In genomic region chr6:146578586-146578985, GRCm38 (mm10) we compare ENCODE assay signal across 8 mouse cellular contexts. TPM values are rescaled to one million over a fixed set of nuclear protein-coding genes. Genes with fewer than 3 reads are reported as not detected.
DNase-seq lines count a peak whose midpoint lies in the region; ATAC-seq and TF ChIP-seq lines count a peak whose summit lies in the region.

No protein-coding gene starts in this region.

- TF ChIP-seq POLR2A in limb, embryonic 14.5 days (IDR thresholded peaks at IDR 0.05; ENCODE audit: borderline replicate concordance, extremely low read depth, insufficient read depth, insufficient read length), result no peak

- no peak for DNase-seq in gastrocnemius, adult 2 months
- no peak for DNase-seq in gastrocnemius, postnatal 36 days
- DNase-seq in MEL-GATA-1-ER (ENCODE audit: extremely low read depth, low read depth), result peak; percentile 23
- peak; percentile 26 for DNase-seq in embryonic facial prominence, embryonic 14.5 days (ENCODE audit: low spot score)
- DNase-seq in hindbrain, embryonic 11.5 days (ENCODE audit: low spot score), result peak; percentile 27
- DNase-seq in limb, embryonic 14.5 days (ENCODE audit: low spot score), result peak; percentile 16
- DNase-seq in midbrain, postnatal 0 days (ENCODE audit: low spot score), result peak; percentile 34
- no peak for DNase-seq in gastrocnemius, postnatal 10 days

- H3K4me3 ChIP-seq in gastrocnemius, adult 2 months, result peak overlapping the region; percentile 97
- peak overlapping the region; percentile 62 for H3K4me3 ChIP-seq in embryonic facial prominence, embryonic 14.5 days (ENCODE audit: low read depth, low read length)
- H3K4me3 ChIP-seq in hindbrain, embryonic 11.5 days (ENCODE audit: low read depth, low read length), result peak overlapping the region; percentile 97
- peak overlapping the region; percentile 93 for H3K4me3 ChIP-seq in limb, embryonic 14.5 days (replicated peaks; ENCODE audit: low read length)
- peak overlapping the region; percentile 90 for H3K4me3 ChIP-seq in midbrain, postnatal 0 days (ENCODE audit: low read depth, low read length)

- no peaks in the 10 kb centered on the region for H3K27me3 ChIP-seq in embryonic facial prominence, embryonic 14.5 days (replicated peaks; ENCODE audit: control insufficient read depth, insufficient read depth, low read length)
- H3K27me3 ChIP-seq in hindbrain, embryonic 11.5 days (ENCODE audit: control insufficient read depth, insufficient read depth, low read length), result no peaks in the 10 kb centered on the region
- no peaks in the 10 kb centered on the region for H3K27me3 ChIP-seq in limb, embryonic 14.5 days (ENCODE audit: control insufficient read depth, insufficient read depth, low read length)
- H3K27me3 ChIP-seq in midbrain, postnatal 0 days (ENCODE audit: insufficient read depth, low read length), result no peaks in the 10 kb centered on the region

- TF ChIP-seq CTCF in gastrocnemius, adult 2 months (IDR thresholded peaks at IDR 0.05), result no peak
- no peak for TF ChIP-seq CTCF in midbrain, postnatal 0 days (IDR thresholded peaks at IDR 0.05)

- no peak for ATAC-seq in embryonic facial prominence, embryonic 14.5 days (ENCODE audit: low read depth)
- no peak for ATAC-seq in hindbrain, embryonic 11.5 days (ENCODE audit: low FRiP score)
- no peak for ATAC-seq in limb, embryonic 14.5 days (ENCODE audit: low FRiP score, low read depth)
- no peak for ATAC-seq in midbrain, postnatal 0 days (ENCODE audit: low FRiP score)

- peaks cover 28% of the 10 kb centered on the region for H3K4me1 ChIP-seq in embryonic facial prominence, embryonic 14.5 days (ENCODE audit: control insufficient read depth, insufficient read depth, low read length)
- no peaks in the 10 kb centered on the region for H3K4me1 ChIP-seq in hindbrain, embryonic 11.5 days (replicated peaks; ENCODE audit: control insufficient read depth, insufficient read depth, low read length)
- H3K4me1 ChIP-seq in limb, embryonic 14.5 days (ENCODE audit: control insufficient read depth, insufficient read depth, low read length), result peaks cover 17% of the 10 kb centered on the region
- peaks cover 5% of the 10 kb centered on the region; the same call in 1 of the 2 replicates for H3K4me1 ChIP-seq in midbrain, postnatal 0 days (ENCODE audit: insufficient read depth, low read length)

- peak overlapping the region; percentile 71 for H3K4me2 ChIP-seq in embryonic facial prominence, embryonic 14.5 days (ENCODE audit: low read depth, low read length)
- peak overlapping the region; percentile 63 for H3K4me2 ChIP-seq in hindbrain, embryonic 11.5 days (replicated peaks; ENCODE audit: low read depth, low read length)
- H3K4me2 ChIP-seq in limb, embryonic 14.5 days (replicated peaks; ENCODE audit: low read depth, low read length, severe bottlenecking), result peak overlapping the region; percentile 73
- peak overlapping the region; percentile 72 for H3K4me2 ChIP-seq in midbrain, postnatal 0 days (ENCODE audit: low read depth, low read length, poor library complexity, severe bottlenecking)

- 5% methylated on average over 7 of the region's 7 CpGs for WGBS in embryonic facial prominence, embryonic 14.5 days
- 14% methylated on average over 7 of the region's 7 CpGs for WGBS in hindbrain, embryonic 11.5 days
- WGBS in limb, embryonic 14.5 days, result 9% methylated on average over 7 of the region's 7 CpGs
- WGBS in midbrain, postnatal 0 days, result 10% methylated on average over 7 of the region's 7 CpGs

- intact Hi-C loops in gastrocnemius, adult 2 months (cut with DNase I), result loop anchor here (5.0 kb wide), 2 partner anchors 54 to 76 kb away; partner anchors contain the start of gene Itpr2
- intact Hi-C loops in gastrocnemius, postnatal 36 days (cut with DNase I), result loop anchor here (5.0 kb wide), 1 partner anchor 76 kb away; the partner anchor contains the start of gene Itpr2

- H3K36me3 ChIP-seq in embryonic facial prominence, embryonic 14.5 days (ENCODE audit: control insufficient read depth, insufficient read depth, low read length), result peaks cover 3% of the 10 kb centered on the region; the same call in 1 of the 2 replicates
- H3K36me3 ChIP-seq in hindbrain, embryonic 11.5 days (ENCODE audit: control insufficient read depth, insufficient read depth, low read length), result no peaks in the 10 kb centered on the region
- H3K36me3 ChIP-seq in limb, embryonic 14.5 days (ENCODE audit: control insufficient read depth, insufficient read depth, low read length), result no peaks in the 10 kb centered on the region; the same call in 1 of the 2 replicates
- no peaks in the 10 kb centered on the region for H3K36me3 ChIP-seq in midbrain, postnatal 0 days (ENCODE audit: insufficient read depth, low read length)

- no peaks in the 10 kb centered on the region for H3K9me3 ChIP-seq in embryonic facial prominence, embryonic 14.5 days (ENCODE audit: control insufficient read depth, low read length)
- H3K9me3 ChIP-seq in hindbrain, embryonic 11.5 days (ENCODE audit: control insufficient read depth, low read length), result no peaks in the 10 kb centered on the region
- no peaks in the 10 kb centered on the region for H3K9me3 ChIP-seq in limb, embryonic 14.5 days (ENCODE audit: control insufficient read depth, low read length)
- H3K9me3 ChIP-seq in midbrain, postnatal 0 days (ENCODE audit: low read length), result no peaks in the 10 kb centered on the region

- peak overlapping the region; percentile 99 for H3K27ac ChIP-seq in gastrocnemius, adult 2 months
- peak overlapping the region; percentile 98 for H3K27ac ChIP-seq in embryonic facial prominence, embryonic 14.5 days (replicated peaks; ENCODE audit: low read depth, low read length)
- no peak overlapping the region for H3K27ac ChIP-seq in hindbrain, embryonic 11.5 days (ENCODE audit: low read depth, low read length)
- peak overlapping the region; percentile 98 for H3K27ac ChIP-seq in limb, embryonic 14.5 days (replicated peaks; ENCODE audit: low read depth, low read length)
- H3K27ac ChIP-seq in midbrain, postnatal 0 days (ENCODE audit: low read depth, low read length), result peak overlapping the region; percentile 97

- peak overlapping the region; percentile 86 for H3K9ac ChIP-seq in embryonic facial prominence, embryonic 14.5 days (ENCODE audit: low read depth, low read length)
- H3K9ac ChIP-seq in hindbrain, embryonic 11.5 days (ENCODE audit: low read depth, low read length), result peak overlapping the region; percentile 87
- peak overlapping the region; percentile 93 for H3K9ac ChIP-seq in limb, embryonic 14.5 days (ENCODE audit: low read depth, low read length, severe bottlenecking)
- peak overlapping the region; percentile 89 for H3K9ac ChIP-seq in midbrain, postnatal 0 days (replicated peaks; ENCODE audit: low read length, poor library complexity, severe bottlenecking)

RNA-seq across cellular contexts. Expression of gene Ints13, which starts 1.0 kb away (rescaled TPM):
- total RNA-seq in gastrocnemius, adult 2 months (2021), result 10 to 100 TPM; 14.4 to 18.8 TPM
- 10 to 100 TPM; 11.3 to 11.8 TPM for total RNA-seq in gastrocnemius, postnatal 36 days (2021)
- polyA plus RNA-seq in embryonic facial prominence, embryonic 14.5 days (2014; fragmentation: Nextera tagmentation; extraction: Ambion mirVana), result 46.4 and 50.9 TPM in 2 replicates
- polyA plus RNA-seq in hindbrain, embryonic 11.5 days (2014; fragmentation: Nextera tagmentation; extraction: Ambion mirVana), result 90.9 and 93.7 TPM in 2 replicates
- polyA plus RNA-seq in limb, embryonic 14.5 days (2012; rRNA removed), result 43.5 and 63.7 TPM in 2 replicates
- 50.6 and 56.7 TPM in 2 replicates for polyA plus RNA-seq in limb, embryonic 14.5 days (2014; fragmentation: Nextera tagmentation; extraction: Ambion mirVana)
- total RNA-seq in midbrain, postnatal 0 days (2014; rRNA removed), result 20.8 and 36.2 TPM in 2 replicates
- 18.1 and 18.4 TPM in 2 replicates for polyA plus RNA-seq in midbrain, postnatal 0 days (2015; fragmentation: Nextera tagmentation; extraction: Ambion mirVana)
- 10 to 100 TPM; 16.0 to 19.3 TPM for total RNA-seq in gastrocnemius, postnatal 10 days (2021)

RNA-seq across cellular contexts. Expression of gene Fgfr1op2, which starts 1.6 kb away (rescaled TPM):
- total RNA-seq in gastrocnemius, adult 2 months (2021), result 10 to 100 TPM; 53.6 to 61.2 TPM
- 10 to 100 TPM; 44.0 to 48.1 TPM for total RNA-seq in gastrocnemius, postnatal 36 days (2021)
- 91.6 and 94.2 TPM in 2 replicates for polyA plus RNA-seq in embryonic facial prominence, embryonic 14.5 days (2014; fragmentation: Nextera tagmentation; extraction: Ambion mirVana)
- polyA plus RNA-seq in hindbrain, embryonic 11.5 days (2014; fragmentation: Nextera tagmentation; extraction: Ambion mirVana), result 79.8 and 85.1 TPM in 2 replicates
- 63.2 and 68.1 TPM in 2 replicates for polyA plus RNA-seq in limb, embryonic 14.5 days (2012; rRNA removed)
- polyA plus RNA-seq in limb, embryonic 14.5 days (2014; fragmentation: Nextera tagmentation; extraction: Ambion mirVana), result 95.5 and 105 TPM in 2 replicates
- 20.9 and 24.6 TPM in 2 replicates for total RNA-seq in midbrain, postnatal 0 days (2014; rRNA removed)
- polyA plus RNA-seq in midbrain, postnatal 0 days (2015; fragmentation: Nextera tagmentation; extraction: Ambion mirVana), result 33.4 and 37.7 TPM in 2 replicates
- 10 to 100 TPM; 49.6 to 50.3 TPM for total RNA-seq in gastrocnemius, postnatal 10 days (2021)

Comparison
In these comparisons a context has a peak if more than half of its experiments do, and no peak if none do; other contexts are left out.
1. DNase-seq: peak in MEL-GATA-1-ER (single experiment), embryonic facial prominence, embryonic 14.5 days (single experiment), hindbrain, embryonic 11.5 days (single experiment), limb, embryonic 14.5 days (single experiment) and midbrain, postnatal 0 days (single experiment); none in gastrocnemius, adult 2 months (single experiment), gastrocnemius, postnatal 36 days (0 of 2) and gastrocnemius, postnatal 10 days (single experiment).
2. Peak in every context shown above with its lines, with median percentiles within 50 percentile points of each other: H3K4me3 ChIP-seq, H3K4me2 ChIP-seq and H3K9ac ChIP-seq.